Mouse (Mus musculus): ENCODE measurements around the gene Gm9507. TPM values are rescaled to one million over a fixed set of nuclear protein-coding genes. Genes with fewer than 3 reads are reported as not detected.

Gm9507 gene
- not detected in 2 replicates for polyA plus RNA-seq (2014; fragmentation: Nextera tagmentation; extraction: Ambion mirVana)

DNA sequence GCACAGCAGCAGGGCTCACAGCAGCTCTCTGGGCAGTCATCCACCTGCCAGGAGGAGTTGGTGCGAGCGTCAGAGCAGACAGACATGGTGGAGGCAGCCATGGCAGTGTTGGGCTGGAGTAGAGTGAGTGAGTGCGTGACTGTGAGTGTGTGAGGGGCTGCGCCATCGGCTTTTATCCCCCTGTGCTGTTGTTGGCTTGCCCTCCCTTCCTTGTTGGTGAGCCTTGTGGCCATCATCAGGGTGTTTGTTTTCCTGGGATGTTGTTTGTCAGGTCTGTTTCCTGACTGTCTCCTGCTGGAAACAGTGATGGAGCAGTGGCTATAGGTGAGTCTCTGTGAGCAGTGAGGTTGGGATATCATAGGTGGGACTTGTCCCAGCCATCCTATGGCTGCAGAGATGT lies at the start of gene Gm9507:
Gene Gm9507, minus strand, starts transcription at position 101 of the 400 bp plus-strand sequence.
- no peak within 1 kb of the TSS for H3K4me2 ChIP-seq (ENCODE audit: low read depth, low read length)
- no peak within 1 kb of the TSS for H3K9ac ChIP-seq (replicated peaks; ENCODE audit: low read depth, low read length)
- no peak for ATAC-seq (ENCODE audit: low read depth)
- H3K36me3 ChIP-seq (ENCODE audit: control insufficient read depth, insufficient read depth, low read length): no peaks in the 10 kb centered on the region
- no peaks in the 10 kb centered on the region for H3K9me3 ChIP-seq (ENCODE audit: control insufficient read depth, low read length)
- H3K4me3 ChIP-seq (ENCODE audit: low read depth, low read length): no peak within 1 kb of the TSS
- no peaks in the 10 kb centered on the region for H3K27me3 ChIP-seq (ENCODE audit: control insufficient read depth, insufficient read depth, low read length)
- no peak within 1 kb of the TSS for H3K27ac ChIP-seq (ENCODE audit: low read depth, low read length)
- WGBS: 81% methylated on average over 5 of the region's 5 CpGs
- no peaks in the 10 kb centered on the region for H3K4me1 ChIP-seq (ENCODE audit: control insufficient read depth, insufficient read depth, low read length)

DNA sequence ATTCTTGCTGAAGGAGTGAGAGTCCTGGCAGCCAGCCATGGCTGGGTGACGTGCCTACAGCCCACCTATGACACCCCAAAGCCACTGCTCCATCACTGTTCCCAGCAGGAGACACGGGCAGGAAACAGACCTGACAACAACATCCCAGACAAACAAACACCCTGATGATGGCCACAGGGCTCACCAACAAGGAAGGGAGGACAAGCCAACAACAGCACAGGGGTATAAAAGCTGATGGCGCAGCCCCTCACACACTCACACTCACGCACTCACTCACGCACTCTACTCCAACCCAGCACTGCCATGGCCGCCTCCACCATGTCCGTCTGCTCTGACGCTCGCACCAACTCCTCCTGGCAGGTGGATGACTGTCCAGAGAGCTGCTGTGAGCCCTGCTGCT lies 40.9 kb upstream of the Gm9507 start, which contains the start of gene Gm10318:
Gene Gm10318, plus strand, starts transcription at position 301 of the 400 bp plus-strand sequence.
- Histone ChIP-seq H3K9me3 (ENCODE audit: control insufficient read depth, low read length) (no peaks in the 10 kb centered on the region), H3K4me3 (ENCODE audit: low read depth, low read length) (no peak within 1 kb of the TSS), H3K27me3 (ENCODE audit: control insufficient read depth, insufficient read depth, low read length) (no peaks in the 10 kb centered on the region), H3K27ac (ENCODE audit: low read depth, low read length) (no peak within 1 kb of the TSS), H3K9ac (replicated peaks; ENCODE audit: low read depth, low read length) (no peak within 1 kb of the TSS), H3K4me2 (ENCODE audit: low read depth, low read length) (no peak within 1 kb of the TSS), H3K4me1 (ENCODE audit: control insufficient read depth, insufficient read depth, low read length) (no peaks in the 10 kb centered on the region), H3K36me3 (ENCODE audit: control insufficient read depth, insufficient read depth, low read length) (no peaks in the 10 kb centered on the region)
- ATAC-seq (ENCODE audit: low read depth): no peak
- 64% methylated on average over 9 of the region's 9 CpGs for WGBS

- Histone ChIP-seq H3K4me1 (ENCODE audit: control insufficient read depth, insufficient read depth, low read length) (no peaks in the 10 kb centered on the region), H3K4me3 (ENCODE audit: low read depth, low read length) (no peak overlapping the region), H3K9ac (replicated peaks; ENCODE audit: low read depth, low read length) (no peak overlapping the region), H3K36me3 (ENCODE audit: control insufficient read depth, insufficient read depth, low read length) (no peaks in the 10 kb centered on the region), H3K9me3 (ENCODE audit: control insufficient read depth, low read length) (no peaks in the 10 kb centered on the region), H3K27me3 (ENCODE audit: control insufficient read depth, insufficient read depth, low read length) (no peaks in the 10 kb centered on the region), H3K27ac (ENCODE audit: low read depth, low read length) (no peak overlapping the region), H3K4me2 (ENCODE audit: low read depth, low read length) (no peak overlapping the region)
- ATAC-seq (ENCODE audit: low read depth): no peak
- 92% methylated on average over 2 of the region's 2 CpGs for WGBS
Observed at GRCm38 (mm10) chr10:77847538-77847937, 35.9 kb upstream of the Gm9507 start.

GRCm38 (mm10) chr10:77846961-77847360 lies 35.3 kb upstream of the Gm9507 start:
- Histone ChIP-seq H3K4me1 (ENCODE audit: control insufficient read depth, insufficient read depth, low read length) (no peaks in the 10 kb centered on the region), H3K9ac (replicated peaks; ENCODE audit: low read depth, low read length) (no peak overlapping the region), H3K4me2 (ENCODE audit: low read depth, low read length) (no peak overlapping the region), H3K9me3 (ENCODE audit: control insufficient read depth, low read length) (no peaks in the 10 kb centered on the region), H3K27me3 (ENCODE audit: control insufficient read depth, insufficient read depth, low read length) (no peaks in the 10 kb centered on the region), H3K27ac (ENCODE audit: low read depth, low read length) (no peak overlapping the region), H3K4me3 (ENCODE audit: low read depth, low read length) (no peak overlapping the region), H3K36me3 (ENCODE audit: control insufficient read depth, insufficient read depth, low read length) (no peaks in the 10 kb centered on the region)
- ATAC-seq (ENCODE audit: low read depth): no peak
- WGBS: 24% methylated on average over 2 of the region's 2 CpGs

DNA sequence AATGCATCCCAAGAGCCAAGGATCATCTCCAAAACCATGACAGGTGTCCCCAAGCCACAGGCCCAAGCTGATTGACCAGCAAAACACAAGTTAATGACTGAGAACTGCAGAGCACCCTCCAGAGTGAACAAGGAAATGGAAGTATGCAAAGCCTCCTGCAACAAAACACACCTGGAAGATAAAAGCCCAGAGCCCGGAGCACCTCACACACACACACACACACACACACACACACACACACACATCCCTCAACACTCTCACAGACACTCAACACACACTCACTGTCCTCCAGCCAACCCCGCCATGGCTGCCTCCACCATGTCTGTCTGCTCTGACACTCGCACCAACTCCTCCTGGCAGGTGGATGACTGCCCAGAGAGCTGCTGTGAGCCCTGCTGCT lies 34.9 kb upstream of the Gm9507 start, which contains the start of gene Gm36176:
Gene Gm36176, plus strand, starts transcription at position 301 of the 400 bp plus-strand sequence.
- no peak within 1 kb of the TSS for H3K27ac ChIP-seq (ENCODE audit: low read depth, low read length)
- no peak within 1 kb of the TSS for H3K4me3 ChIP-seq (ENCODE audit: low read depth, low read length)
- no peaks in the 10 kb centered on the region for H3K9me3 ChIP-seq (ENCODE audit: control insufficient read depth, low read length)
- no peaks in the 10 kb centered on the region for H3K36me3 ChIP-seq (ENCODE audit: control insufficient read depth, insufficient read depth, low read length)
- H3K9ac ChIP-seq (replicated peaks; ENCODE audit: low read depth, low read length): no peak within 1 kb of the TSS
- ATAC-seq (ENCODE audit: low read depth): no peak
- no peaks in the 10 kb centered on the region for H3K4me1 ChIP-seq (ENCODE audit: control insufficient read depth, insufficient read depth, low read length)
- H3K27me3 ChIP-seq (ENCODE audit: control insufficient read depth, insufficient read depth, low read length): no peaks in the 10 kb centered on the region
- no peak within 1 kb of the TSS for H3K4me2 ChIP-seq (ENCODE audit: low read depth, low read length)
- 94% methylated on average over 3 of the region's 3 CpGs for WGBS

GRCm38 (mm10) chr10:77839006-77839405 lies 27.4 kb upstream of the Gm9507 start:
- Histone ChIP-seq H3K4me3 (ENCODE audit: low read depth, low read length) (no peak overlapping the region), H3K36me3 (ENCODE audit: control insufficient read depth, insufficient read depth, low read length) (no peaks in the 10 kb centered on the region), H3K27ac (ENCODE audit: low read depth, low read length) (no peak overlapping the region), H3K27me3 (ENCODE audit: control insufficient read depth, insufficient read depth, low read length) (no peaks in the 10 kb centered on the region), H3K9me3 (ENCODE audit: control insufficient read depth, low read length) (no peaks in the 10 kb centered on the region), H3K4me2 (ENCODE audit: low read depth, low read length) (no peak overlapping the region), H3K9ac (replicated peaks; ENCODE audit: low read depth, low read length) (no peak overlapping the region), H3K4me1 (ENCODE audit: control insufficient read depth, insufficient read depth, low read length) (no peaks in the 10 kb centered on the region)
- no peak for ATAC-seq (ENCODE audit: low read depth)
- WGBS: 76% methylated on average over 6 of the region's 6 CpGs

DNA sequence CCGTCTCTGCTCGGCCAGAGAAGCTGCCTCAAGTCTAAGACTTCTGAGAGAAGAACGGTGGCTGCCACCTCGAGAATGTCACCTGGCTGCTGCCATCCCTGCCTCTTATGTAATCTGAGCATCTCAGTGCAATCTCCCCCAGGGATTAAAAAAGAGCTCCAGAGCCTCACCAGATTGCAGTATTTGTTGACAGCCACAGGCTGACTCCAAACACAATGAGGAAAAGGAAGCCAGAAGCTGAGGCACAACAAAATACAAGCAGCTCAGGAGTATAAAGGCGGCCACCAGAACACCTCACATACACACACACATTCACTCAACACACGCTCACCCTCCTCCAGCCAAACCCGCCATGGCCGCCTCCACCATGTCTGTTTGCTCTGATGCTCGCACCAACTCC lies 24.0 kb upstream of the Gm9507 start, which contains the start of gene Krtap10-10:
Gene Krtap10-10, plus strand, starts transcription at position 301 of the 400 bp plus-strand sequence.
- Histone ChIP-seq H3K4me1 (ENCODE audit: control insufficient read depth, insufficient read depth, low read length) (no peaks in the 10 kb centered on the region), H3K27ac (ENCODE audit: low read depth, low read length) (no peak within 1 kb of the TSS), H3K4me2 (ENCODE audit: low read depth, low read length) (no peak within 1 kb of the TSS), H3K27me3 (ENCODE audit: control insufficient read depth, insufficient read depth, low read length) (no peaks in the 10 kb centered on the region), H3K4me3 (ENCODE audit: low read depth, low read length) (no peak within 1 kb of the TSS), H3K9me3 (ENCODE audit: control insufficient read depth, low read length) (no peaks in the 10 kb centered on the region), H3K9ac (replicated peaks; ENCODE audit: low read depth, low read length) (no peak within 1 kb of the TSS), H3K36me3 (ENCODE audit: control insufficient read depth, insufficient read depth, low read length) (no peaks in the 10 kb centered on the region)
- whole genome bisulfite sequencing: 74% methylated on average over 9 of the region's 9 CpGs
- no peak for ATAC-seq (ENCODE audit: low read depth)

DNA sequence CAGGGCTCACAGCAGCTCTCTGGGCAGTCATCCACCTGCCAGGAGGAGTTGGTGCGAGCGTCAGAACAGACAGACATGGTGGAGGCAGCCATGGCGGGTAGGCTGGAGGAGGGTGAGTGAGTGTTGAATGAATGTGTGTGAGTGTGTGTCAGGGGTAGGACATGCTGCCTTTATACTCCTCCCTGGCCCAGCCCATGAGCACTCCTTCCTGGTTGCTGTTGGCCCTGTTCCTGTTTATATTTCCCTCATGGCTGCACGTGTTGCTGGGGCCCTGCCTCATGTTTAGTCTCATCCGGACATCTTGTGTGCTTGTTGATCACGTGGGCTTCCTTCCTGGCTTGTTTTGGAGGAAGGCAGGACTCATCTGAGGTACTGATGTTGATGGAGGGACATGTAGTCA lies 15.3 kb upstream of the Gm9507 start, which contains the start of gene Krtap10-4:
Gene Krtap10-4, minus strand, starts transcription at position 145 of the 400 bp plus-strand sequence.
- H3K9me3 ChIP-seq (ENCODE audit: control insufficient read depth, low read length): no peaks in the 10 kb centered on the region
- no peak within 1 kb of the TSS for H3K4me2 ChIP-seq (ENCODE audit: low read depth, low read length)
- H3K27me3 ChIP-seq (ENCODE audit: control insufficient read depth, insufficient read depth, low read length): no peaks in the 10 kb centered on the region
- no peak within 1 kb of the TSS for H3K9ac ChIP-seq (replicated peaks; ENCODE audit: low read depth, low read length)
- no peaks in the 10 kb centered on the region for H3K4me1 ChIP-seq (ENCODE audit: control insufficient read depth, insufficient read depth, low read length)
- no peak within 1 kb of the TSS for H3K27ac ChIP-seq (ENCODE audit: low read depth, low read length)
- ATAC-seq (ENCODE audit: low read depth): no peak
- WGBS: 80% methylated on average over 6 of the region's 6 CpGs
- no peak within 1 kb of the TSS for H3K4me3 ChIP-seq (ENCODE audit: low read depth, low read length)
- H3K36me3 ChIP-seq (ENCODE audit: control insufficient read depth, insufficient read depth, low read length): no peaks in the 10 kb centered on the region

GRCm38 (mm10) chr10:77819203-77819602 lies 7.6 kb upstream of the Gm9507 start:
- Histone ChIP-seq H3K27me3 (ENCODE audit: control insufficient read depth, insufficient read depth, low read length) (no peaks in the 10 kb centered on the region), H3K27ac (ENCODE audit: low read depth, low read length) (no peak overlapping the region), H3K9ac (replicated peaks; ENCODE audit: low read depth, low read length) (no peak overlapping the region), H3K4me1 (ENCODE audit: control insufficient read depth, insufficient read depth, low read length) (no peaks in the 10 kb centered on the region), H3K9me3 (ENCODE audit: control insufficient read depth, low read length) (no peaks in the 10 kb centered on the region), H3K4me2 (ENCODE audit: low read depth, low read length) (no peak overlapping the region), H3K36me3 (ENCODE audit: control insufficient read depth, insufficient read depth, low read length) (no peaks in the 10 kb centered on the region), H3K4me3 (ENCODE audit: low read depth, low read length) (no peak overlapping the region)
- ATAC-seq (ENCODE audit: low read depth): no peak
- 44% methylated on average over 4 of the region's 4 CpGs for WGBS
